Mouse (Mus musculus) cerebellum, adult 11 months (tissue): ENCODE measurements around the gene Zfp592.

Experiments
- DNase-seq: peaks from one replicate; pipeline ENCODE4 v3.0.0; 2022

Zfp592 gene

GRCm38 (mm10) chr7:81059388-81059787 lies 65.9 kb downstream of the Zfp592 start:
- DNase-seq, result no peak

GRCm38 (mm10) chr7:81060908-81061307 lies 67.4 kb downstream of the Zfp592 start:
- DNase-seq, result no peak

- no peak for DNase-seq
These were observed 68.5 kb downstream of the Zfp592 start for GRCm38 (mm10) chr7:81061936-81062335.

- DNase-seq, result no peak
These were observed 69.9 kb downstream of the Zfp592 start for GRCm38 (mm10) chr7:81063332-81063731.

- no peak for DNase-seq
These were observed 73.2 kb downstream of the Zfp592 start for GRCm38 (mm10) chr7:81066714-81067113.

GRCm38 (mm10) chr7:81072463-81072862 lies 79.0 kb downstream of the Zfp592 start:
- DNase-seq, result no peak

- no peak for DNase-seq
These were observed 79.8 kb downstream of the Zfp592 start for GRCm38 (mm10) chr7:81073273-81073672.

GRCm38 (mm10) chr7:81074546-81074945 lies 81.1 kb downstream of the Zfp592 start:
- DNase-seq, result no peak

GRCm38 (mm10) chr7:81075299-81075698 lies 81.8 kb downstream of the Zfp592 start:
- DNase-seq, result no peak

- no peak for DNase-seq
These were observed 82.3 kb downstream of the Zfp592 start for GRCm38 (mm10) chr7:81075732-81076131.

- DNase-seq, result no peak
These were observed 83.5 kb downstream of the Zfp592 start for GRCm38 (mm10) chr7:81077009-81077408.

- no peak for DNase-seq
These were observed 85.3 kb downstream of the Zfp592 start for GRCm38 (mm10) chr7:81078740-81079139.

GRCm38 (mm10) chr7:81093420-81093965 lies 100.0 kb downstream of the Zfp592 start:
- DNase-seq, result no peak

- DNase-seq, result no peak
These were observed 100.8 kb downstream of the Zfp592 start for GRCm38 (mm10) chr7:81094104-81094757.
